Mouse (Mus musculus): Measurements from ENCODE around the gene Olfm1. TPM values are rescaled to one million over a fixed set of nuclear protein-coding genes. Genes with fewer than 3 reads are reported as not detected.

The Olfm1 gene
- polyA plus RNA-seq, 1 experiment: 57.5 TPM

DNA sequence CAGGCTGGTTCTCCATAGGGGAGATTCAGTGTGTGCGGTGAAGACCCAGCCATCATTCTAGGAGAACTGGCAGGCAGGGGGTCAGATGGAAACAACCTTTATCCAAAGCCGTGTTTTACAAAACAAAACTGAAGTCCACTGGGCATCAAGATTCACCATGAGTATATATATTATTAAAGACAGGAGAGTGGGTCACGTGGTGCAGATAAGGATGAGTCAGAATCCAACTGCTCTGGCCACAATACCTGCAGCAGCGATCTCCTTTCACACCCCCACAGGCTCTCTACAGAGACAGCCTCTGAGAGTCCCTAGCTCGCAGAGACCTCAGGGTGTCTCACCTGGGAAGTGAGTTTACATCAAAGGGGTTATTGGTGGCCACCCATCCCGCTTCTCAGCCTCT is 14.2 kb upstream of the Olfm1 start:
- no peak for TF ChIP-seq POLR2A (IDR thresholded peaks at IDR 0.05; ENCODE audit: insufficient read length, low read depth)
- TF ChIP-seq MYOD1 (IDR thresholded peaks at IDR 0.05; ENCODE audit: control insufficient read depth in 1 of 3, insufficient read length in 2 of 3, low read depth in 2 of 3): no peak
- TF ChIP-seq USF1 (IDR thresholded peaks at IDR 0.05; ENCODE audit: low read depth): peak; percentile 67
- no peak for TF ChIP-seq CEBPB (IDR thresholded peaks at IDR 0.05; ENCODE audit: insufficient read depth, poor library complexity, severe bottlenecking)
- TF ChIP-seq E2F4 (IDR thresholded peaks at IDR 0.05; ENCODE audit: insufficient read depth): no peak
- no peak for TF ChIP-seq MAX (IDR thresholded peaks at IDR 0.05; ENCODE audit: low read depth)
- H3ac ChIP-seq (ENCODE audit: control insufficient read depth, insufficient read length): no peak overlapping the region
- no peak overlapping the region for H3K4me3 ChIP-seq
- no peaks in the 10 kb centered on the region for H3K36me3 ChIP-seq (ENCODE audit: control insufficient read depth, insufficient read depth)
- H3K27me3 ChIP-seq (ENCODE audit: control insufficient read depth, insufficient read depth, insufficient read length): peaks cover 17% of the 10 kb centered on the region
- no peak overlapping the region for H3K4me2 ChIP-seq (ENCODE audit: low read depth)
- H3K79me2 ChIP-seq (ENCODE audit: control insufficient read depth, insufficient read depth): no peaks in the 10 kb centered on the region

DNA sequence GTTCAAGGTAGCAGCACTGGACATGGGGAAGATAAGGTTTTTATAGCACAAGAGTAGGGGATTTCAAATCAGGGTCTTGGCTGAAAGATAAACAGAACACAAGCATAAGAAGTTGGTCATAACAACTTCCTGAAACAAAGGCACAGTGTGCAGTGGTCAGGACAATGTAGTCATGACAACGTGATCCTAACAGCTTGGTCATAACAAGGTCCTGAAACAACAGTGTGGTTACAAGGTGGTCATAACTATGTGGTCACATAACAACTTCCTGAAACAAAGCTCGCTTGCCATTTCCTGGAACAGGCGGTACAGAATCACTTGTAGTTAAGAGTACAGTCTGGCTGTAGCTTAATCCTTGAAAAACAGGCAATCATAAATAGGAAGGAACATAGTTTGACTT is 12.7 kb upstream of the Olfm1 start:
- H3ac ChIP-seq (ENCODE audit: control insufficient read depth, insufficient read length): no peak overlapping the region
- H3K27me3 ChIP-seq (ENCODE audit: control insufficient read depth, insufficient read depth, insufficient read length): peaks cover 17% of the 10 kb centered on the region
- no peak overlapping the region for H3K4me2 ChIP-seq (ENCODE audit: low read depth)
- TF ChIP-seq POLR2A (IDR thresholded peaks at IDR 0.05; ENCODE audit: insufficient read length, low read depth) (no peak), MAX (IDR thresholded peaks at IDR 0.05; ENCODE audit: low read depth) (no peak), TCF12 (IDR thresholded peaks at IDR 0.05; ENCODE audit: insufficient read depth, poor library complexity, severe bottlenecking) (no peak)
- no peaks in the 10 kb centered on the region for H3K79me2 ChIP-seq (ENCODE audit: control insufficient read depth, insufficient read depth)
- H3K4me3 ChIP-seq: no peak overlapping the region
- no peaks in the 10 kb centered on the region for H3K36me3 ChIP-seq (ENCODE audit: control insufficient read depth, insufficient read depth)

DNA sequence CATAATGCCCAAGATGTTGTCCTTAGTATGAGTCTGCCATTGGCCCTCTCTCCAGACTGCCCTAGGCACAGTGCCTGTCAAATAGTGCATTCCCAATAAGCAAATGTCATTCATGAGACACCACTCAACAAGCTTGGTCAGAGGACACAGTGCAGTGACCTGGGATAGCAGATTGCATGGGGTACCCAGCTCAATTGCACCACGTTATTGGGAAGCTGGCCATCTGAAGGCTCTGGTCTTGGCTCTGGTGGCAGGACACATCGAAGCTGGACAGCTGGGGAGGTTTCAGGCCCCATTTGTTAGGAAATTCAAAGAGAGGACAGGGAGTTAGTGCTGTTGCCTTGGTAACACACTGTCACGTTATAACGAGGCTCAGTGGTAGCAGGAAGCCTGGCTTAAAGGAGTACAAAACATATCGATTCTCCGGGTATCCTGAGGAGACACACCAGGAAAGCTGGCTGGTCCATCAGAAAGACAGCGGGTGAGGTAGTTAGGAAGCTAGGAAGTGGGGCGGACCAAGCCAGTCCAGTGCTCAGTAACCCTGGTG is 4.3 kb upstream of the Olfm1 start:
- Histone ChIP-seq H3K27me3 (ENCODE audit: control insufficient read depth, insufficient read depth, insufficient read length) (peaks cover 51% of the 10 kb centered on the region), H3ac (ENCODE audit: control insufficient read depth, insufficient read length) (no peak overlapping the region), H3K79me2 (ENCODE audit: control insufficient read depth, insufficient read depth) (no peaks in the 10 kb centered on the region), H3K4me3 (no peak overlapping the region), H3K4me2 (ENCODE audit: low read depth) (no peak overlapping the region), H3K36me3 (ENCODE audit: control insufficient read depth, insufficient read depth) (no peaks in the 10 kb centered on the region)
- no peak for TF ChIP-seq MYOG (IDR thresholded peaks at IDR 0.05; ENCODE audit: control insufficient read depth in 1 of 3, insufficient read depth in 1 of 3, insufficient read length in 2 of 3, low read depth in 2 of 3)
- TF ChIP-seq CEBPB (IDR thresholded peaks at IDR 0.05; ENCODE audit: insufficient read depth, poor library complexity, severe bottlenecking): no peak
- no peak for TF ChIP-seq POLR2AphosphoS2 (IDR thresholded peaks at IDR 0.05; ENCODE audit: insufficient read length, low read depth)
- no peak for TF ChIP-seq SRF (IDR thresholded peaks at IDR 0.05; ENCODE audit: control insufficient read depth, insufficient read length, low read depth)
- no peak for TF ChIP-seq TCF12 (IDR thresholded peaks at IDR 0.05; ENCODE audit: insufficient read depth, poor library complexity, severe bottlenecking)
- TF ChIP-seq MAX (IDR thresholded peaks at IDR 0.05; ENCODE audit: low read depth): no peak

DNA sequence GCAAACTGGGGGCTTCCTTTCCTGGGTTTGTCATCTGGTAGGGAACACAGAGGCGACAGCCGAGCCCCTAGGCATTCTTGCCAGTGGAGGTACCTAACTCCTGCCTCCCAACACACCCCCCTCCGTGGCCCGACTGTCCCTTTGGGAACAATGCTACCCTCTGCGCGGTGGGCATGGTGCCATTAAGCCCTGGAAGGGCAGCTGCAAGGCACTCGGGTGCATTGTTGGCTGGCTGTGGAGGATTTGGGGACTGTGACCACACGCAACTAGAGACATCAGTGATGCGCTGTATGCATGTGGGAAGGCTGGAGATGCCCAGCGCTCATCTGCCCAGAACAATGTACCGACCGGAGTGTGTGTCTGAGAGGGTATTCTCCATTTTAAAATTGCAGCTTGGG is 897 bp downstream of the Olfm1 start:
- Histone ChIP-seq H3K36me3 (ENCODE audit: control insufficient read depth, insufficient read depth) (no peaks in the 10 kb centered on the region), H3K4me3 (no peak overlapping the region), H3K79me2 (ENCODE audit: control insufficient read depth, insufficient read depth) (no peaks in the 10 kb centered on the region), H3K4me2 (ENCODE audit: low read depth) (no peak overlapping the region), H3ac (ENCODE audit: control insufficient read depth, insufficient read length) (no peak overlapping the region), H3K27me3 (ENCODE audit: control insufficient read depth, insufficient read depth, insufficient read length) (peaks cover 76% of the 10 kb centered on the region)
- no peak for TF ChIP-seq CEBPB (IDR thresholded peaks at IDR 0.05; ENCODE audit: insufficient read depth, poor library complexity, severe bottlenecking)
- TF ChIP-seq SRF (IDR thresholded peaks at IDR 0.05; ENCODE audit: control insufficient read depth, insufficient read length, low read depth): no peak
- no peak for TF ChIP-seq USF1 (IDR thresholded peaks at IDR 0.05; ENCODE audit: low read depth)
- TF ChIP-seq MYOD1 (IDR thresholded peaks at IDR 0.05; ENCODE audit: control insufficient read depth in 1 of 3, insufficient read length in 2 of 3, low read depth in 2 of 3): no peak
- no peak for TF ChIP-seq MYOG (IDR thresholded peaks at IDR 0.05; ENCODE audit: control insufficient read depth in 1 of 3, insufficient read depth in 1 of 3, insufficient read length in 2 of 3, low read depth in 2 of 3)
- TF ChIP-seq POLR2AphosphoS2 (IDR thresholded peaks at IDR 0.05; ENCODE audit: insufficient read length, low read depth): no peak
- no peak for TF ChIP-seq REST (IDR thresholded peaks at IDR 0.05; ENCODE audit: insufficient read depth, insufficient read length)
- TF ChIP-seq E2F4 (IDR thresholded peaks at IDR 0.05; ENCODE audit: insufficient read depth): no peak
- TF ChIP-seq MAX (IDR thresholded peaks at IDR 0.05; ENCODE audit: low read depth): no peak
- no peak for TF ChIP-seq TCF3 (IDR thresholded peaks at IDR 0.05; ENCODE audit: insufficient read length, low read depth)
- TF ChIP-seq POLR2A (IDR thresholded peaks at IDR 0.05; ENCODE audit: insufficient read length, low read depth): no peak
- TF ChIP-seq TCF12 (IDR thresholded peaks at IDR 0.05; ENCODE audit: insufficient read depth, poor library complexity, severe bottlenecking): no peak

DNA sequence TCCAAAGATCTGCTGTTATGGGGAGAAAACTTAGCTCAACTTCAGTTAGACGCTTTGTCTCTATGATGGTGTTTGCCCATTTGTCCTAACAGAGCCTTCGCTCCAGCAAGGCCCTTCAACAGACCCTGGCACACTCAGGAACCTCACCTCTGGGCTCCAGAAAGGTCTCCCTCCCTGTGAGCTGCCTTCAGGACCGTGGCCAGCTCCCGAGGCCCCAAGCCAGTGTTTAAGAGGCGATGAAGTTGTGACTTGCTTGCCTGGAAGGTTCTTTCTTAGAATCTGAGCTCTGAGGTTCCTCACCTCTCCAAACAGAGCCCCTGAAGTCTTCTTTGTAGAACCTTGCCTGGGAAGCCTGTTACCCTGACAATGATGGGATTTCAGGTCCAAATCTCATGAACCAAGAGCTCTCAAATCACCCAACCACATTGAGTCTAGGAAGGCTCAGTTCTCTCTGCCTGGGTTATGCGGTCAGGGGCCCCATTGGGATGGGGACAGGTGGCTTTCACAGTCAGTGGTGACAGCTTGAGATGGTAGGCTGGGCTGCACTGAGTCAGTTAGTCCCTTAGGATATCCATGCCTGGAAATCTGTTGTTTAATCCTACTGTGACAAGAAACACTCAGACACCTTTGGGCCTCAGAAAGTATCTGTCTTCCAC is 2.3 kb downstream of the Olfm1 start:
- no peaks in the 10 kb centered on the region for H3K79me2 ChIP-seq (ENCODE audit: control insufficient read depth, insufficient read depth)
- no peak overlapping the region for H3ac ChIP-seq (ENCODE audit: control insufficient read depth, insufficient read length)
- TF ChIP-seq MYOD1 (IDR thresholded peaks at IDR 0.05; ENCODE audit: control insufficient read depth in 1 of 3, insufficient read length in 2 of 3, low read depth in 2 of 3): no peak
- peak; percentile 77 for TF ChIP-seq REST (IDR thresholded peaks at IDR 0.05; ENCODE audit: insufficient read depth, insufficient read length)
- no peak for TF ChIP-seq POLR2AphosphoS2 (IDR thresholded peaks at IDR 0.05; ENCODE audit: insufficient read length, low read depth)
- peaks cover 83% of the 10 kb centered on the region for H3K27me3 ChIP-seq (ENCODE audit: control insufficient read depth, insufficient read depth, insufficient read length)
- H3K4me2 ChIP-seq (ENCODE audit: low read depth): no peak overlapping the region
- no peaks in the 10 kb centered on the region for H3K36me3 ChIP-seq (ENCODE audit: control insufficient read depth, insufficient read depth)
- H3K4me3 ChIP-seq: no peak overlapping the region
